Mouse (Mus musculus) forebrain, embryonic 10.5 days (tissue): ENCODE results near the gene Alad. TPM values are rescaled to one million over a fixed set of nuclear protein-coding genes. Genes with fewer than 3 reads are reported as not detected.

Experiments used
- DNase-seq: peaks from one replicate; pipeline ENCODE4 v3.0.0-alpha.2; 2017; ENCODE audit warnings: low spot score; ENCODE audit errors: extremely low spot score
- H3K27ac ChIP-seq: fragments of 300-500 bp; sonication (generic); 2 replicates; pipeline ENCODE4 v1.5.1; 2016; ENCODE audit warnings: mild to moderate bottlenecking
- H3K27me3 ChIP-seq: fragments of 300-500 bp; sonication (generic); 2 replicates; pipeline ENCODE4 v1.6.1; 2016; ENCODE audit warnings: mild to moderate bottlenecking; ENCODE audit not compliant: poor library complexity, severe bottlenecking
- H3K36me3 ChIP-seq: fragments of 300-500 bp; sonication (generic); replicated peaks from 2 replicates; pipeline ENCODE4 v1.6.1; 2016; ENCODE audit warnings: mild to moderate bottlenecking, moderate library complexity
- H3K4me1 ChIP-seq: fragments of 300-500 bp; sonication (generic); 2 replicates; pipeline ENCODE4 v1.6.1; 2016
- H3K4me3 ChIP-seq: fragments of 300-500 bp; sonication (generic); 2 replicates; pipeline ENCODE4 v1.5.1; 2016; ENCODE audit warnings: mild to moderate bottlenecking, moderate library complexity
- H3K9me3 ChIP-seq: fragments of 300-500 bp; sonication (generic); 2 replicates; pipeline ENCODE4 v1.6.1; 2016; ENCODE audit warnings: mild to moderate bottlenecking, moderate library complexity
- WGBS: fragments of 180-500 bp; shearing (Covaris S2); methylation state at CpG from one replicate; pipeline ENCODE4 v1.1.7; 2016; 5-methylcytosine and 5-hydroxymethylcytosine counted together
- polyA plus RNA-seq: library from polyadenylated mRNA; unstranded; fragments of >200 nt; fragmentation: Nextera tagmentation; extraction: Ambion mirVana; gene quantifications from 2 replicates; pipeline ENCODE4 v1.2.1, GENCODE M21; 2016

The Alad gene
- polyA plus RNA-seq, 1 experiment from 2014 or later: 125 TPM

GRCm38 (mm10) chr4:62533729-62534128 is 14.0 kb upstream of the Alad start:
- Histone ChIP-seq H3K9me3 (no peaks in the 10 kb centered on the region), H3K4me1 (no peaks in the 10 kb centered on the region), H3K4me3 (no peak overlapping the region), H3K36me3 (no peaks in the 10 kb centered on the region), H3K27me3 (no peaks in the 10 kb centered on the region), H3K27ac (no peak overlapping the region)
- WGBS: 87% methylated on average over 6 of the region's 6 CpGs
- no peak for DNase-seq

GRCm38 (mm10) chr4:62527655-62528054 is 7.9 kb upstream of the Alad start:
- Histone ChIP-seq H3K4me1 (peaks cover 13% of the 10 kb centered on the region), H3K9me3 (no peaks in the 10 kb centered on the region), H3K27me3 (no peaks in the 10 kb centered on the region), H3K27ac (no peak overlapping the region), H3K4me3 (no peak overlapping the region), H3K36me3 (peaks cover 13% of the 10 kb centered on the region)
- no peak for DNase-seq
- 88% methylated on average over 4 of the region's 4 CpGs for WGBS

DNA sequence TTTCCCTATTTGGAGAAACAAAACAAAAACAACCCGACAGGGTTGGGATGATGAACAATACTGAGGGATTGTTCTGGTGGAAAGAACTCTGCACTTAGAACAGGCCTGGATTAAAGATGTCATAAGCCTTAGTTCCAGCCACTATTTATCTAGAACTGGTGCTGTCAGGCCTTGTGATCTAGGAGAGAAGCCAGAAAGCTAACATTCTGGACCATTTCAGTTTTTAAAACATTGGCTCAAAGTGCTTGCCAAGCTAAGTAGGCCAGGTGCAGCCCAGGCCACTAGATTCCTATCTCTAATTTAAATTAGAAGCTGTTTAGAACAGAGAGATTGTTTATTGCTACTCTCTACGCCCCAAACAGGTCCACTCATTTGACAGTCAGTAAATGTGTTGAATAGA is 6.5 kb upstream of the Alad start:
- no peaks in the 10 kb centered on the region for H3K9me3 ChIP-seq
- no peak for DNase-seq
- no peak overlapping the region for H3K27ac ChIP-seq
- no peaks in the 10 kb centered on the region for H3K27me3 ChIP-seq
- H3K36me3 ChIP-seq: peaks cover 24% of the 10 kb centered on the region
- peaks cover 13% of the 10 kb centered on the region for H3K4me1 ChIP-seq
- 65% methylated on average over 2 of the region's 2 CpGs for WGBS
- H3K4me3 ChIP-seq: no peak overlapping the region

- WGBS: 1% methylated on average over 10 of the region's 10 CpGs
These were observed 5.7 kb upstream of the Alad start for GRCm38 (mm10) chr4:62525489-62525811.

GRCm38 (mm10) chr4:62524651-62525488 is 5.2 kb upstream of the Alad start, which contains the start of the genes Pole3 and 4933430I17Rik:
TSS of gene Pole3 (minus strand) at chr4:62525068.
TSS of gene 4933430I17Rik (plus strand) at chr4:62525369.
- H3K9me3 ChIP-seq: no peaks in the 10 kb centered on the region
- peak within 1 kb of the TSS; percentile 98 for H3K27ac ChIP-seq
- peaks cover 24% of the 10 kb centered on the region for H3K36me3 ChIP-seq
- peaks cover 24% of the 10 kb centered on the region for H3K4me1 ChIP-seq
- no peaks in the 10 kb centered on the region for H3K27me3 ChIP-seq
- WGBS: under 1% methylated on average over 59 of the region's 59 CpGs
- peak; percentile 97 for DNase-seq
- H3K4me3 ChIP-seq: peak within 1 kb of the TSS; percentile 90

More at GRCm38 (mm10) chr4:62525489-62525811, 5.7 kb upstream of the Alad start:
- DNase-seq: no peak
- Histone ChIP-seq H3K4me1 (peaks cover 18% of the 10 kb centered on the region), H3K27me3 (no peaks in the 10 kb centered on the region), H3K4me3 (peak overlapping the region; percentile 90), H3K36me3 (peaks cover 24% of the 10 kb centered on the region), H3K9me3 (no peaks in the 10 kb centered on the region), H3K27ac (peak overlapping the region; percentile 98)

DNA sequence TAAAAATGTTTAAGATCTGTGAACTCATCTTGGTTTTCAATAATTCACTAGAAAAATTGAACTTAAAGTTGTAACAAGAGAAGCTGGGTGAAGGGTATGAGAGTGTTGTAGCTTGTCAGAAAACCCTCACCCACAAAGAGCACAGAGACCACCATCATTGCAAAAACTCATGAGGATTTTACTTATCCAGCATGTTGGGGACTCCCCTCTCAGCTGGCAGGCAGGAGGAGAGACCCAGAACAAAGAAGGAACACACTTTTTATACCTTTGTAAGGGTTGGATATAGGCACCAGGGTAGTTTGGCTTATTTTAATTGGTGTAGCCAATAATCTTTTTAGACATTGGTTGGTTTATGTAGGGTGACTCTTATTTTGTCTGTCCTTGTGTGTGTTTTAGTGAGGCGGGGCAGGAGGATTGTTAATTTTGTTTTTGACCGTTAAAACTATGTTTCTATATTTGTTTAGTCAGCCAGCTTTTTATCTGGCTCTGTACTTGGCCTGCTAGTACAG is 1.2 kb upstream of the Alad start:
- no peak overlapping the region for H3K27ac ChIP-seq
- peaks cover 24% of the 10 kb centered on the region for H3K36me3 ChIP-seq
- peaks cover 59% of the 10 kb centered on the region for H3K4me1 ChIP-seq
- no peak for DNase-seq
- H3K4me3 ChIP-seq: peak overlapping the region; percentile 62; the same call in 1 of the 2 replicates
- H3K27me3 ChIP-seq: no peaks in the 10 kb centered on the region
- WGBS: 84% methylated on average over 2 of the region's 2 CpGs
- no peaks in the 10 kb centered on the region for H3K9me3 ChIP-seq

DNA sequence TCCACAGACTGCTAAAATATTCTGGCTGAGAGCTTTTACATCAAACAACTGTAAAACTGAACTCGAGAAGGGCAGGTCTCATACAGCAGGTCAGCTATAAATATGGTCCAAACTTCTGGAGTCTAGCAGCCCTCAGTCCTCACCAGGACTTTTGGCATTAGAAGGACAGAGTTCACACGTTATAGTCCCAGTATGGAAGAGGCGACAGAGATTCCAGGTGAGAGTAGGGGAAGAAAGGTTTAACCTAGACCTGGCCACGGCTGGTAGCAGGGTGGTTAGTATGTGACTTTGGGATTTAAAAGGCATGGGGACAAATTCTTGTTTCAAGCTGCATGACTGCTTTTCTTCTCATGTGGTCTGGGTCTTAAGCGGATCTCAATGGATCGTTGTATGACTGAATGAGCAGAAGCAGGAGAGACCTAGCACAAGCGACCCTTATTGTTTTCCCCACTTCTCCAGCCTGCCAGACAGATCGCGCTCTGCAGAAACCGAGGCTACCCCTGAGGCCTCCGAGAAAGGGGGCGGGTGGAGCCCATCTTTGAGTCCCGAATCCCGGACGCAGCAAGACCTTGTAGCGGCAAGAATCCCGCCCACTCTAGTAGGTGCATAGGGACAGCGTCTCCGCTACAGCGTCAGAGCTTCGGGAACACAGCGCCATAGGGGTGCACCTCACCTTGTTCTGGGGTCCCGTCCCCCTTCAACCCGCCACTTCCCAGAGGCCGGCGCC is 433 bp downstream of the Alad start:
- 2% methylated on average over 26 of the region's 26 CpGs for WGBS
- DNase-seq: peak; percentile 28
- H3K4me1 ChIP-seq: peaks cover 62% of the 10 kb centered on the region

DNA sequence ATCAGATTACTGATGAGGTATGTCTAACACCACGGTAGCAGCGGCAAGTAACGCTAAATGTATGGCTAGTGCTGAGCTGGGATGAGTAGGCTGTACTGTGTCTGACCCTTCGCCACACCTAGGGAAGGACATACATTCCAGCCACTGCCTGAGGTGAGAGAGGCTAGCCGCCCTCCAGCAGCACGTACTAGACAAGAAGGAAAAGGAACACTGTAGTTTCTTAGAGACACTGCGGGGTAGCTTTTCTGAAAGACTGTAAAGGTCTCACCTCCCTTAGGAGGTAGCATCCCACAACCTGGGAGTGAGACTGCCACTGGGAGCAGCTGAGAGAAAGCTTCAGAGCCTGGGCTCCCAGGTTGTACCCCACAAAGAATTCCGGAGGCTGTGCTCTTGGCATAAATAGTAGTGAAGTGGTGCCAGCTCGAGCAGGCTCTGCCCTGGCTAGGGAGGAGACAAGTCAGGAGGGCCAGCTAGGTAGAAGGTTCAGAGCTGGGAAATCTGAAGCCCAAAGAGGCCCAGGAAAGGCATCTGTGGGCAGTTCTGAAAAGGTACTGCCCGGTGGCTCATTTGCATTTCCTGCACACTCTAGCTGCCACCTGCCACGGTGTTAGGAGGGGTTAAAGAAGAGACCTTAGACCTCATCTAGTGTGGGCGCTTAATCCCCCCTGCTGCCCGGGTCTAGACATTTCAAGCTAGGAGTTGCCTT is 1.1 kb downstream of the Alad start:
- no peak for DNase-seq
- Histone ChIP-seq H3K27me3 (no peaks in the 10 kb centered on the region), H3K4me3 (peak overlapping the region; percentile 62), H3K27ac (peak overlapping the region; percentile 90), H3K36me3 (peaks cover 27% of the 10 kb centered on the region), H3K4me1 (peaks cover 59% of the 10 kb centered on the region), H3K9me3 (no peaks in the 10 kb centered on the region)
- WGBS: 57% methylated on average over 13 of the region's 13 CpGs

More for the DNA sequence above, 433 bp downstream of the Alad start:
- no peaks in the 10 kb centered on the region for H3K27me3 ChIP-seq
- peak overlapping the region; percentile 90 for H3K27ac ChIP-seq
- H3K36me3 ChIP-seq: peaks cover 24% of the 10 kb centered on the region
- no peaks in the 10 kb centered on the region for H3K9me3 ChIP-seq
- peak overlapping the region; percentile 62 for H3K4me3 ChIP-seq

DNA sequence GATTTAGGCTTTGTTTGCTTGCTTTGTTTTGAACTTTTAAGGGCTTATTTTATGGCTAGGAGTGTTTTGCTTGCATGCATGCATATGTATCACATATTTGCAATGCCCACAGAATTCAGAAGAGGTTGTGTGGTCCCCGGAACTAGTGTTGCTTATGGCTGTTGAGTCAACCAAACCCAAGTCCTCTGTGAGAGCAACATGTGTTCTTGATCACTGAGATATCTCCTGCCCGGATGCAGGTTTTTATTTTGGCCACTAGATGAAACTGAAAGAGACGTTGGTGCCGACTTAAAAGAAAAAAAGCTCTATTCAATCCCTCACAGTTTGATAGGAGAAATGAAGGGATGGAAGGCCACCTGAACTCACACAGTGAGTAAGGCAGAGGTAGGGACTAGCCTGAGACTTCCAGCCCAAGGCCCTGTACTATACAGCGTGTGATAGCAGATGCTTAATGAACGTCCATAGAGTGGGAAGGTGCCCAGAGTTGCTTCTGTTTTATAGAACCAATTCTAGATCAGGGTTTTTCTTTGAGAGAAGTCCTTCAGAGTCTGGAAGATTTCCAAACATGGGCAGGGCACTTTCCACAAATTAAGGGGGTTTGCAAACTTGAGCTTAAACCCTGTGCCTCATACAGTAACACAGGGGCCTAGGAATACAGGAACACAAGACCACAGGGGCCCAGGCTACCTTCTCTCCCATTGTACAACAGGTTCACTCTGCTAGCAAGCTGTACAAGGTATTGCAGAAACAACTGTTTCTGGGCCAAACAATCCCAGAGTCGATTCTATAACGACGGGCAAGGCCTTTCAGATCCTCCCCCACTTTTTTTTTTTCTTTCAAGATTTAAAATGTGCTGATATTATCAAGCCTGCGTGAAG is 1.9 kb downstream of the Alad start:
- Histone ChIP-seq H3K4me3 (peak overlapping the region; percentile 62), H3K27me3 (no peaks in the 10 kb centered on the region), H3K36me3 (peaks cover 27% of the 10 kb centered on the region), H3K9me3 (no peaks in the 10 kb centered on the region), H3K4me1 (peaks cover 56% of the 10 kb centered on the region), H3K27ac (0 out of 2 replicates have a peak overlapping the region, but pooled peaks have one; percentile 90)
- 82% methylated on average over 10 of the region's 10 CpGs for WGBS
- DNase-seq: no peak

- H3K27me3 ChIP-seq: no peaks in the 10 kb centered on the region
- H3K4me1 ChIP-seq: peaks cover 56% of the 10 kb centered on the region
- no peak for DNase-seq
- peak overlapping the region; percentile 72; the same call in 1 of the 2 replicates for H3K27ac ChIP-seq
- no peaks in the 10 kb centered on the region for H3K9me3 ChIP-seq
- 93% methylated on average over 8 of the region's 8 CpGs for WGBS
- no peak overlapping the region for H3K4me3 ChIP-seq
- H3K36me3 ChIP-seq: peaks cover 27% of the 10 kb centered on the region
These were observed 2.7 kb downstream of the Alad start for GRCm38 (mm10) chr4:62517046-62517445.

- peak overlapping the region; percentile 72; the same call in 1 of the 2 replicates for H3K27ac ChIP-seq
- DNase-seq: no peak
- H3K4me1 ChIP-seq: peaks cover 56% of the 10 kb centered on the region
- peak overlapping the region; percentile 34; the same call in 1 of the 2 replicates for H3K4me3 ChIP-seq
- no peaks in the 10 kb centered on the region for H3K27me3 ChIP-seq
- WGBS: 75% methylated on average over 1 of the region's 1 CpGs
- H3K9me3 ChIP-seq: no peaks in the 10 kb centered on the region
- H3K36me3 ChIP-seq: peaks cover 28% of the 10 kb centered on the region
These were observed 3.1 kb downstream of the Alad start for GRCm38 (mm10) chr4:62516579-62516978.
